Mouse (Mus musculus) megakaryocyte-erythroid progenitor cell, adult 5-6 weeks (primary cell): ENCODE measurements around the gene Zfp36l2. TPM values are rescaled to one million over a fixed set of nuclear protein-coding genes. Genes with fewer than 3 reads are reported as not detected.

Experiments
- ATAC-seq: replicated peaks from 2 replicates; pipeline ENCODE4 v1.8.0; 2016; ENCODE audit warnings: mild to moderate bottlenecking, inconsistent platforms; ENCODE audit not compliant: severe bottlenecking, poor library complexity, low FRiP score, low TSS enrichment
- total RNA-seq, 2 experiments: library from RNA; stranded (forward) in 1 of 2; stranded (reverse) in 1 of 2; fragments of 200-1000, 215-1000 nt in 1 of 2; fragments of >200 nt in 1 of 2; fragmentation: Nextera tagmentation in 1 of 2; gene quantifications; 2 replicates each; pipeline ENCODE4 v1.2.3; 2014 to 2017

Gene Zfp36l2
- total RNA-seq, 2 experiments from 2014 or later: 97.7 to 136 TPM

DNA sequence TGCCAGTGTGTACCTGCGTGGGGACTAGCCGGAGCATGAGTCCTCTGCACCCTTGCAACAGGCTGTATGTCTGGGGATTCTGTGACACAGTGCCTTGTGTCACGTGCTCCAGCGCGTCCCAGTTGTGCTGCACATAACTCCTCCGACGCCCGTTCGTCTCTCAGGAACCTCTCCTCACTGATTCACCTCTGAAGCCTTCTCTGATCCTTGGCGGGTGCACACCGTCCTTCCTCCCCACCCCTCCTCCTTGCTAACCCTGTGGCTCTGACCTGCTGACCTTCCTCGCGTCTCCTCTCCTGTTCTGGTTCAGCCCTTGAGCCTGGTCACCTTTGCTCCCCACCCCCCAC, 31.5 kb downstream of the Zfp36l2 start:
- ATAC-seq: no peak

DNA sequence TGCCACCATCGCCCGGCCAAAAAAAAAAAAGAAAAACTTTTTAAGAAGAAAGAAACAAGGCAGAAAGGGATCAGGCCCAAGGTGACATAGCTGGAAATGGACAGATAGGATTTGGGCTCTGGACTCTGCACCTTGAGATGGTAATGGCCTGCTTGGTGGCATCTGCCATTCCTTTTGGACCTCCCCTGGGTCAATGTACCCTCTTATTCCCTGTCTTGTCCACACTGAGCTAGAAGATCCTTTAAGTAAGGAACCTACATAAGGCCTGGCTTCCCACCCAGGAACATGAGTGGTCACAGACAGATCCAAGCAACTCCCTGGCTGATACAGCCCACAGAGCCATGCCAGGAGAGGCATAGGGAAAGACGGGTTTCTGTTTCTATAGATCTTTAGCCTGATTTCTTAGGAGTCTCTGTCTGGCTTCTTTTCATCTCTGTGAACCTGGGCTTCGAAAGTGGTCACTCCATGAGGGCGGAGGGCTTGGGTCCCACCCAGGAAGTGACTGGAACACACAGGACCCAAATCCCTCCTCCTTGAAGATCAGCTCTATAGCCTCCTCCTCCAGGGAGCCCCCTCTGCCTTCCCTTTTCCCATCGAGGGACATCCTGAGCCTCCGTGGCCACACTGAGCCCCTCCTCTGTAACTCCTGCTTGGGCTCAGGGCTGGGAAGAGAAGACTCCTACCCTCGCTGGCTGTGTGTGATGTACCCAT, 32.1 kb downstream of the Zfp36l2 start:
- no peak for ATAC-seq

DNA sequence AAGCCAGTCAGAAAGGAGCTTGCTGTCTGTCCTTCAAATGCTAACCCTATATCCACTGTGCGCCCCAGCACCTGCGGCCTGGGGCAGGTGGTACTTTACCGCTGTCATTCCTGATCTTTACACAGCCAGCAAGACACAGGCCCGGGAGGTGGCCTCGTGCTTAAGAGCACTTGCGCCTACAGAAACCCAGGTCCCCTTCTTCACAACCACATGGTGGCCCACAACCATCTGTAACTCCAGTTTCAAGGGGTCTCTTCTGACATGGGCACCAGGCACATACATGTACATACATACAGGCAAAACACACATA, 32.8 kb downstream of the Zfp36l2 start:
- no peak for ATAC-seq

- peak; percentile 69 for ATAC-seq
Measured at GRCm38 (mm10) chr17:84154302-84155028, 33.3 kb downstream of the Zfp36l2 start.

DNA sequence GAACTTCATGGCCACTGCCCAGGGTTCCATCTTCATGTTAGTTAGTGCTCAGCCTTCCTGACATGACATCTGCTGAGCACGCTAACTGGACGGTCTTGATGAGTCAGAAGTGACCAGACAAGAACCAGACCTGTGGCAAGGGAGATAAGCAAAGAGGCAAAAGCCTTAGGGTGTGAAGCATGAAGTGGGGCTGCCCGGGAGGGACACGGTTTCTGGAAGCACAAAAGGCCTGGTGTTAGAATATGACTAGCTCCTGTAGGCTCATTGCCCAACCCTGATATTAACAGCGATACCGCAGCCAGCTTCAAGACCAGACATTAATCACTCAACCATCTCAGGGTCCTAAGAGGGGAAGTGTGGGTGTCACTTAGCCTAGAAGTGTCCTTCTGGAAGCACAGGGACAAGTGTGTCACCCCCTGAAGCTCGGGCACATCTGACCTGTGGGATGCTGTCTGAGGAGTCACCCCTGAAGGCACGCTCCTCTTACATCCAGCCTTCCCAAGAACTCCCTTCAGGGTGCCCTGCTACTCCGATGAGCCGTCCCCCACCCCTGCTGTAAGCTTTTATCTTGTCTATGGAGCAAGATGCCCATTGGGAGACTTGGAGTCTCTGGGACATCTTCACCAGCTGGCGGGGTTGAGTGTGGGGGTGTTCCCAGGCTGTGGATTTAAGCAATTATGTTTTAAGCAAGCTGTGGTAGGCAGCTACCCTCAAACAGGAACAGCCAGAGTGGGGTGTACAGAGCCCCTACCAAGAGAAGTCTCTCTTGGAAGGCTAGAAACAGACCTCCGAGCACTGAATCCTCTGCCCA, 34.6 kb downstream of the Zfp36l2 start:
- ATAC-seq: peak; percentile 28

DNA sequence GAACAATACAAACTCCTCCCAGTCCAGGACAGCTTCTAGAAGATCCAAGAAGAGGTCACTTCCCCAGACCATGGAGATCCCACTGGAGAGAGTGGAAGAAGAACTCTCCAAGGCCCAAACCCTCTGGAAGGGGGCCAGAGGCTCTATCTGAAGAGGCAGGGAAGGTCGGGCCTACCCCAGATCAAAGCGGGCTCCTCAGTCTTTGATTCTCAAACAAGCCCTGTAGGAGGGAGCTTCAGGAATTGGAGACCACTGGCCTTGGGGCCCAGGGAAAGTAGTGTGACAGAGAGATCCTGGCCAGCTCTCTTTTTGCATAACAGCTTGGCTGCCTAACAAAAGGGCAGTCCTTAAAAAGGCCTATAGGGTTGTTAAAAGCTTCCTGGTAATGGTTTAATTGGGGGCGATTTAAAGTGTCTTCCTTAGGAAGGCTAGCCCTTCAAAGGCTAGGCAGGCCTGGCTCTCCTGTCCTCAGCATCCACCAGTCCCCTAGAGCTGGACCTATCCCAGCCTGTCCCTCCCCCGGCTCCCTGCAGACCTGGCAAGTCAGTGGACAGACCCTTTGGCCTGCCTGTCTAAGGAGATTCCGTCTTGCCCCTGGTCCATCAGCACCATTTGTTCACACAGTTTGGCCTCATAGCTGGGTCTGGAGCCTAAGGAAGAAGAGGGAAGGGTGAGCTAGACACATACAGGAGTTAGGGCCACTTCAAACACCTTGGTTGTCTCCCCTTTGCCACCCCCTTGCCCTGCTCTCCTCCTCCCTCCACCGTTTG, 35.4 kb downstream of the Zfp36l2 start:
- no peak for ATAC-seq

- ATAC-seq: no peak
Measured at GRCm38 (mm10) chr17:84151306-84151705, 36.4 kb downstream of the Zfp36l2 start.

GRCm38 (mm10) chr17:84150291-84150690, 37.5 kb downstream of the Zfp36l2 start:
- ATAC-seq: no peak

GRCm38 (mm10) chr17:84149566-84149965, 38.2 kb downstream of the Zfp36l2 start:
- ATAC-seq: no peak

GRCm38 (mm10) chr17:84148499-84149484, 39.0 kb downstream of the Zfp36l2 start:
- no peak for ATAC-seq

GRCm38 (mm10) chr17:84147183-84148108, 40.3 kb downstream of the Zfp36l2 start:
- ATAC-seq: peak; percentile 72

- ATAC-seq: no peak
Measured at GRCm38 (mm10) chr17:84146458-84147182, 41.1 kb downstream of the Zfp36l2 start.

- no peak for ATAC-seq
Measured at GRCm38 (mm10) chr17:84145826-84146287, 41.9 kb downstream of the Zfp36l2 start.

DNA sequence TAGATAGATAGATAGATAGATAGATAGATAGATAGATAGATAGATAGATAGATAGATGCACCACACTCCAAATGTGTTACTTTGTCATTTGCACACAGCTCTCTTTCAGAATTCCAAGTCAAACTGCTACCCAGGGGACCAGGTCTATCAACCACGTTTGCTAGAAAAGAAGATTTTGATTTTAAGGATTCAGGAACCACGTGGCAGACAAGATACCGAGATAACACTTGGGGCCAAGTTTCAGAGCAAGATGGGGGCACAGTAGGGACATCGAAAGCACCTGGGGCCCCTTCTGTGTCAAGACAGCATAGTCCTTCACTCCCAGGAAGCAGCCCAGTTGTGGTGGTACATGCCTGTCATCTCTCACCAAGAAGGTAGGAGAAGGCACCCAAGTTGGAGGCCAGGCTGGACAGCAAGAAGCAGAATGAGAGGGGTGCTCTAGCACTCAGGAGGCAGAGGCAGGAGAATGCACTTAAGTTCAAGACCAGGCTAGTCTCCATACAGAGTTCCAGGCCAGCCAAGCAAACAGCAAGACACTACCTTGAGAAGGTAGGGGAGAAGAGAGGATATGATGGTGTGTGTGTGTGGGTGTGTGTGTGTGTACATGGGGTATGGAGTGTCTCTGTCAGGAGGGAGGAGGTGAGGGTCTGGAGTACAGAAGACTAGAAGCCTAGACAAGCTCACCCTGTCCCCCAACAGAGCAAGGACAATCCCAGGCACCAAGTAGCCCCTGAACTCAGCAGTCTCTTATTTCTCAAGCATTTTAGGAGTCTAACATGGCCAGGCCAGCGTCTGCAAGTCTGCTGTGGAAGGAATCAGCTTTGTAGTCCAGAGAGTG, 42.8 kb downstream of the Zfp36l2 start:
- ATAC-seq: no peak

- ATAC-seq: no peak
Measured at GRCm38 (mm10) chr17:84144130-84144529, 43.6 kb downstream of the Zfp36l2 start.

GRCm38 (mm10) chr17:84143219-84143844, 44.4 kb downstream of the Zfp36l2 start:
- no peak for ATAC-seq
